Mouse (Mus musculus) heart, adult 18-20 months (tissue): ENCODE results near the gene Fgb. TPM values are rescaled to one million over a fixed set of nuclear protein-coding genes. Genes with fewer than 3 reads are reported as not detected.

Source experiments
- DNase-seq, 2 experiments: peaks; one replicate each; pipeline ENCODE4 v3.0.0; 2021 to 2022; ENCODE audit warnings: mixed read lengths in 1 of 2
- total RNA-seq, 2 experiments: library from RNA; stranded (reverse); gene quantifications; 2 replicates each; pipeline ENCODE4 v1.2.3; 2021

Gene Fgb
- total RNA-seq, 2 experiments from 2014 or later, result not detected

DNA sequence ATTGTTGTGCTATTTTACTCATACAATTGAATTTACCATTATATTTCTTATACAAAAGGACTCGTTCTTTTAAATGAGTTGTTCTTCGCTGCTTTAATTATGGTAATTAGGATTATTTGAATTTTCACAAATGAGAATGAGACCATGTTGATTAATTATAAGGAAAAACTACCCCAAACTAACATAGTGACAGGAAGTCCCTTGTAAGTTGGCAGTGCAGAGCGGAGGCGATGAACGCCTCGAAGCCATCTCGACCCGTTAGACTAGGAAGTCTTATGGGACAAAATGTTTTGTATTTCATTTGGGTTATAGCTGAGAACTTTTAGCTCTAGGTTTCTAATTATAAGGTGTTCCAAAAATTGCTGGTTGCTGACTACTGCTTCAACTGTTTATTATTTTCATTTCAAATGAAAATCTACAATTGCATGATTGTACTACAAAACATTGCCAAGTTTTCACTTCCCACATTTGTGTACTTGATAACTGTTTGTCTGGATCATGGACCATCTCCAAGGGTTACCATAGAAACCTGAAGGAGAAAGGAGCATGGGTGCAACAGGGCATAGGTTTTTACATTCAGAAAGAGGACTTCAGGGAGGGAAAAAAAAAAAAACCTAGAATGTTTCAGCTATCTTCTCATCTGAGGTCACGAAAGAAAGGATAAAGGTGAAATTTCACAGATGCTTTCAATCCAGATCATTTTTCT is 22.0 kb downstream of the Fgb start:
- DNase-seq, result no peak

DNA sequence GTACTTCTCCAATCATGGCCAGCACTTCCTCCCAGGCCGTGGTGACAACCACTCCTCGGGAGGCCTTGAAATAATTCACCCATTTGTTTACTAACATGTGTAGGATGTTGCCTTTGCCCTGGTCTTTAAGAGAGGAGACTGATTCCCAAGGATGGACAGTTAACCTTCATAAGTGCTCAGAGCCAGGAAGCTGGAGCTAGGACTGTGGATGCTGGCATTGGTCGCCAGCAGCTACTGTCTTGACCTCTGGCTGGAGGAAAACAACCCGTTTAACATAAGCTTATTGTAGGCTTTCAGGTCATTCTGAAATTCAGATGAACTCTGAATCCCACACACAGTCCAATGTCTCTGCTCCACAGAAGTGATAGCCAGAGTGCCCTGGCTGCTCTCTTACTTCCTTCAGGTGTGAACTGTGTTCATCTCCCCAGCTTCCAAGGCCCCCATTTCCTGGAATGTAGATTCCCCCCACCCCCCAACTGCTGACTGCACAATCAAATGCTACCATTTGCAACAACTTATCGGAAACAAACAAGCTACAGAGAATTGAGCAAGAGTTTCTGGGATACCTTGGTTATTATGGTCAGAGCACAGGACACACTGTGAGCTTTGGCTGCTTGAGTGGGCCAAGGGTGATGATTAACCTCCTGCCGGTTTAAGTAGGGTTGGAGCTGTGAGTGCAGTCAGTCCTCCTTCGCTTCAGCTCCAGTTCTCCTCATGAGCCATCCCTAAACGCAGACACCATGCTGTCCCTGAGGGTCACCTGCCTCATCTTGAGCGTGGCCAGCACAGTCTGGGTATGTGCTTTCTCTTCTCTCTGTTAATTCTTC is 24.0 kb downstream of the Fgb start, which contains the start of gene Fga:
TSS of gene Fga (plus strand) at position 602 of the 827 bp plus-strand sequence.
- no peak for DNase-seq

GRCm38 (mm10) chr3:83025036-83025435 is 24.6 kb downstream of the Fgb start:
- DNase-seq, result no peak

GRCm38 (mm10) chr3:83021176-83021575 is 28.5 kb downstream of the Fgb start:
- DNase-seq, result no peak

DNA sequence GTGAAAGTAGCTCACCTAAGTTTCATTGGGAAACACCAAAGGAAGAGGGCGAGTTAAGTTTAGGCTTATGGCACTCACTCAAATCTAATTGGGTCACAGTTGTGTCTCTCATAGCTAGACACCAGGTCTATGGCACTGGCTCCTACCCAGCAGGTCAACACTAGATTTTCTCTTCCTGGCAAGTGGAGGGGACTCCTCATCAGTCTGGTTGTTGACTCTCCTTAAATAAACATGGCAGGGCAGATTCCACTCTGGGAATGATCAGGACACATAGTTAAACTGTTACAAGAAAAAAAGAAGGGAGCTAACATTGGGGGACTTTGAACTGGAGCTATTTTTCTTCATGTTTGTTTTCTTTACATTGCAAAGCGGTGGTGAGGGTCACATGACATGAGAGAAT is 29.3 kb downstream of the Fgb start:
- DNase-seq, result no peak

DNA sequence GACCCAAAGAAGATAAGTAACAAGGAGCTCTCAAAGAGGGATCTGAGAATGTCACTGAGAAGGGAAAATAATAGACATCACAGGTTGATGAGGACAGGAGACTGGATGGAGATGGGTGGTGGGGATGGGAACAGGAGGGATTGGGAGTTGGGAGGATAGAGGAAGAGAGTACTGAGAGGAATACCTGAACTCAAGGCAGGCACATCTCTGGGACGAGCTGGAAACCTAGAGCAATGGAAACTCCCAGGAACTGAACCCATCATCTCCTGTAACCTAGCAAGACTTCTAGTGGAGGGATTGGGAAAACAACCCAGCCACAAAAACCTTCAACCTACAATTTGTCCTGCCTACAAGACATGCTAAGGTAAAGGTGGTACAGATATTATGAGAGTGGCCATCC is 33.4 kb downstream of the Fgb start:
- no peak for DNase-seq

DNA sequence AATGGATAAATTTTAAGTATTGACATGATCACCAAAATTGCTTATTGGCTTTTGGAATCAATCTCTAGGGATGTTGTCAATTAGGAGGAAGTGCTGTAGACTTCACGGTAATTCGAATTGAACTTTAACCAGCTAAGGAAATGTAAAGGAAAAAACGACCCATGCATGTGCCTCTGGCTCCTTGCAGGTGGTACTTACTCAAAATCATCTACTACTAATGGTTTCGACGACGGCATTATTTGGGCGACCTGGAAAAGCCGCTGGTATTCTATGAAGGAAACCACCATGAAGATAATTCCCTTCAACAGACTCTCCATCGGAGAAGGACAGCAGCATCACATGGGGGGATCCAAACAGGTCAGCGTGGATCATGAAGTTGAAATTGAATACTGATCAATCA is 35.7 kb downstream of the Fgb start:
- no peak for DNase-seq

GRCm38 (mm10) chr3:83012636-83013035 is 37.0 kb downstream of the Fgb start:
- no peak for DNase-seq

DNA sequence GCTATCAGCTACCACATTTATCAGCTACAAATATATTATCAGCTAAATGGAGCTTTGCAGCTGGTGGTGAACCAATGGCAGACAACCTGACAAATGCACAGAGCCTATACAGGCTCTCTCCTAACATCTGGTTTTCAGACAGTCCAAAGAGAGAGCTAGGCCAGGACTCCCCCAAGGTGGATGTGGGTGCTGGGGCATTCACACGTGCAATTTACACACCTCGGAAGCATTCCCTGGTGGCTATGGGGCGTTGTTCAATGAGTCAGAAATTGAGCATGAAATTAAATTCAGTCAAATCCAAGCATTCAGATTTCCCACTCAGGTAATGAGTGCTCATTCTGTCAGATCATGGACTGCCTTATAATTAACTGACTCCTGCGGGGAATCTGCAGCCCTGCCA is 38.1 kb downstream of the Fgb start:
- DNase-seq, result no peak

GRCm38 (mm10) chr3:83011136-83011535 is 38.5 kb downstream of the Fgb start:
- no peak for DNase-seq

GRCm38 (mm10) chr3:83010291-83010690 is 39.4 kb downstream of the Fgb start:
- DNase-seq, result no peak

DNA sequence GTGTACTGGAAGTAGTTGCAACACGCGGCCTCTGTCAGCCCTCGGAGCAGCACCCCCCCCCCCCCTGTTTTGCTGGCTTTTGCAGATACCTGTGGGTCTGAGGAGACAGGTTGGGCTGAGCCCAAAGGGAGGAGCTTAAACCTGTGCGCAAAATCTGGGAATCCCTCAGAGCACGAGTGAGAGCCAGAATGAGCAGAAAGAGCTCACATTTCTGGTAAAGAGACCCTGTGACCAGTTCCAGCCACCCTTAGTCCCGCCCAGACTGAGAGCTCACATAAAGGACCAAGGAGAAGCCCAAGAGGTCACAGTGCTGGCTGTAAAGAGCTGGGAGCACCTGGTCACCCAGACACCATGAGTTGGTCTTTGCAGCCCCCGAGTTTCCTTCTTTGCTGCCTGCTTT is 42.1 kb downstream of the Fgb start, which contains the start of gene Fgg:
TSS of gene Fgg (plus strand) at position 168 of the 400 bp plus-strand sequence.
- no peak for DNase-seq

DNA sequence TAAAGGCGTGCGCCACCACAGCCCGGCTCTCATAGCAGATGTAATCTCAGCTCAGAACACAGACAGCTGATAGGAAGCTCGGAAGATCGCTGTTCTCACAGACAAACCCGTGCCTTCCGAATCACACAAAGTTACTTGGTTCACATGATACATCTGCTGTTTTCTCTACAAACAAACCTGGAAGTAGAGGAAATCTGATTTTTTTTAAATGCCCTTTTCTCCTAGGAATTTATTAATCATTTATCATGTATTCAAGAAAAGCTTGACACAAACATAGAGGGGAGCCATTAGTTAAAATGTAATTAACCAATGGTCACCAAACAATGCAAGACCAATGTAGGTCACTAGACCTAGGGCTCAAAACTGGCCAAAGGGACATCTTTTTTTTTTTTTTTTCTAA is 44.9 kb downstream of the Fgb start:
- DNase-seq, result no peak

- no peak for DNase-seq
These were observed 46.6 kb downstream of the Fgb start for GRCm38 (mm10) chr3:83003068-83003467.

- peak; percentile 9 to 57 for DNase-seq
These were observed 47.5 kb downstream of the Fgb start for GRCm38 (mm10) chr3:83002191-83002590.

DNA sequence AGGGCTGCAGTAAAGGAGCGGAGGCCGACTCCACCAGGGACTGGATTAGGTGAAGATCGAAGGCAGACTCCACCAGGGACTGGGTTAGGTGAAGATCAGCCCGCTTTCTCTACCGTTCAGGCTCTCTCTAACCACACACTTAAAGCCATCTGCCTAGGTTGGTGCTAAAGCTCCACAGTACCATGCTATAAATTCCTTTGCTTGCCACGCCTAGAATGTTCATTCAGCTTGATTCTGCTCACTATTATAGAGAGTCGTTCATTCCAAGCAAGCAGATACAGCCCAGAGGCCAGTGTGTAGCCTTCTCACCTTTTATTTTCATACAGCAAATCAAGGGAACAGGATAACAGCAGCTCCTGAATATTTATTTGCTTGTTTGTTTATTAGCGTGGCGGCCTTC is 49.7 kb downstream of the Fgb start:
- no peak for DNase-seq

DNA sequence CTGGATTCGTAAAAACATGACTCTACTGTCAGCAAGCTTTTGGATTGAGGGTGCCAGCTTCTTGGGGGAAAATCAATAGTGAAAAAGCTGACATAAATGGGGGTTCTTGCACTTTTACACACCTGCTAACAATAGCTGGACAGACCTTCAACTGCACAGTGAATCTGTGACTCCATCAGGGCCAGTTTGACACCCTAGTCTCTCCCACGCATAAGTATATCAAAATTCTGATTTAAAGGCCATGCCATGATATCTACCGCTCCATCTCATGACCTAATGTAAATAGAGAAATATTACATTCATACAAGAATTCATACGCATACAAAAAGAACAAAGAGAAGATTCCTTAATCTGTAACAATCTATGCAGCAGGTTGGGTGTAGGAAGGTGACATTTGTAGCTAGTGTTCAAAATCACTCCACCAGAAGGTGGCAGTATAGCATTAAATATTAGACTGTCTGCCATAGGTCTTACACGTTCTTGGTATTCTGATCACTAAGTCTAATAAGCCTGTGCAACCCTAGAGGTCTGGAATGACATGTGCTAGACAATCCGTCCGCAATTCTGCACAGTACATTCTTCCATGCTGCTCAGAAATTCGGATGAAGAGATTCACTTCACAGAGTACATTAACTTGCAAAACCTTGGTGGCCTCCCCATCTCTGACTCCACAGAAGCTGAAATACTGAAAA is 50.7 kb downstream of the Fgb start:
- DNase-seq, result peak; percentile 40 to 78

DNA sequence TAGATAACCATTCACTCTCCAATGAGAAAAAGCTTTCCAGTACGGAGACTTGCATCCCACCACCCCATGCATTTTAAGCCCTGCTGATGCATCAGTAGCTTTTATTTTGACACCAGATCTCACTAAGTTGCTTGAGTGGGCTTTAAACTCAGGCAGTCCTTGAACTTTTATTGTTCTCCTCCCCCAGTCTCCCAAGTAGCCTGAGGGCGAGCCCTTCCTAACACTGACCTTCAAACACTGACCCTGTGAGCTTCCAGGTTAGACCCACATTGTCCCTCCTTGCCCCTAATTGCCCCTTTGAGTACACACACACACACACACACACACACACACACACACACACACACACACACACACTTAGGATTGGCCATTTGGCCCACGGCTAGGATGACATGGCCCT is 53.0 kb downstream of the Fgb start:
- no peak for DNase-seq

- peak; percentile 29 to 31 for DNase-seq
These were observed 54.3 kb downstream of the Fgb start for GRCm38 (mm10) chr3:82995368-82995767.

GRCm38 (mm10) chr3:82992956-82993355 is 56.7 kb downstream of the Fgb start:
- no peak for DNase-seq

GRCm38 (mm10) chr3:82991963-82992362 is 57.7 kb downstream of the Fgb start:
- peak in 1 of 2 experiments; percentile 9 for DNase-seq
